Mouse (Mus musculus) heart, embryonic 16.5 days (tissue): ENCODE results near the gene Phb. TPM values are rescaled to one million over a fixed set of nuclear protein-coding genes. Genes with fewer than 3 reads are reported as not detected.
A peak's percentile ranks its signal among the peaks of the same experiment; 100 is the strongest.

Experiments used
- ATAC-seq: fragments of 200-750 bp; cut with Nextera tagmentation; replicated peaks from 2 replicates; pipeline ENCODE4 v1.8.0; 2017; ENCODE audit warnings: moderate number of reproducible peaks; ENCODE audit not compliant: insufficient read depth, low FRiP score; ENCODE audit errors: extremely low read depth
- H3K27ac ChIP-seq: fragments of 300-500 bp; sonication (generic); 2 replicates; pipeline ENCODE4 v1.5.1; 2014; ENCODE audit warnings: mild to moderate bottlenecking, low read length, control low read depth, moderate library complexity
- H3K27me3 ChIP-seq: fragments of 300-500 bp; sonication (generic); 2 replicates; pipeline ENCODE4 v1.6.1; 2014; ENCODE audit warnings: low read length, mixed read lengths; ENCODE audit not compliant: control insufficient read depth, insufficient read depth
- H3K36me3 ChIP-seq: fragments of 300-500 bp; sonication (generic); 2 replicates; pipeline ENCODE4 v1.6.1; 2014; ENCODE audit not compliant: control insufficient read depth, insufficient read depth
- H3K4me1 ChIP-seq: fragments of 300-500 bp; sonication (generic); 2 replicates; pipeline ENCODE4 v1.6.1; 2014; ENCODE audit warnings: low read length, mixed read lengths; ENCODE audit not compliant: control insufficient read depth, insufficient read depth
- H3K4me2 ChIP-seq: fragments of 300-500 bp; sonication (generic); 2 replicates; pipeline ENCODE4 v1.6.1; 2014; ENCODE audit warnings: low read depth, mild to moderate bottlenecking, control low read depth, low read length
- H3K4me3 ChIP-seq: fragments of 300-500 bp; sonication (generic); 2 replicates; pipeline ENCODE4 v1.5.1; 2014; ENCODE audit warnings: mild to moderate bottlenecking, control low read depth, low read length
- H3K9ac ChIP-seq: fragments of 300-500 bp; sonication (generic); 2 replicates; pipeline ENCODE4 v1.6.1; 2014; ENCODE audit warnings: low read length, control low read depth
- H3K9me3 ChIP-seq: fragments of 300-500 bp; sonication (generic); replicated peaks from 2 replicates; pipeline ENCODE4 v1.6.1; 2016; ENCODE audit warnings: low read length; ENCODE audit not compliant: control insufficient read depth
- WGBS: fragments of 180-500 bp; shearing (Covaris S2); extraction: QIAGEN DNeasy Blood & Tissue Kit; methylation state at CpG from one replicate; pipeline ENCODE4 v1.1.7; 2014; 5-methylcytosine and 5-hydroxymethylcytosine counted together
- polyA plus RNA-seq: library from polyadenylated mRNA; unstranded; fragments of >200 nt; fragmentation: Nextera tagmentation; extraction: Ambion mirVana; gene quantifications from 2 replicates; pipeline ENCODE4 v1.2.1, GENCODE M21; 2015

The Phb gene
- polyA plus RNA-seq, 1 experiment from 2014 or later: 306 TPM

GRCm38 (mm10) chr11:95698541-95698940 is 31.8 kb downstream of the Phb start:
- Histone ChIP-seq H3K4me1 (no peaks in the 10 kb centered on the region), H3K36me3 (no peaks in the 10 kb centered on the region), H3K27ac (no peak overlapping the region), H3K9me3 (no peaks in the 10 kb centered on the region), H3K9ac (no peak overlapping the region), H3K4me3 (no peak overlapping the region), H3K4me2 (no peak overlapping the region), H3K27me3 (no peaks in the 10 kb centered on the region)
- 81% methylated on average over 5 of the region's 5 CpGs for WGBS
- no peak for ATAC-seq

GRCm38 (mm10) chr11:95700778-95701739 is 34.3 kb downstream of the Phb start:
- ATAC-seq: no peak
- Histone ChIP-seq H3K4me2 (no peak overlapping the region), H3K4me1 (no peaks in the 10 kb centered on the region), H3K9me3 (no peaks in the 10 kb centered on the region), H3K9ac (no peak overlapping the region), H3K27ac (no peak overlapping the region), H3K36me3 (no peaks in the 10 kb centered on the region), H3K4me3 (no peak overlapping the region), H3K27me3 (no peaks in the 10 kb centered on the region)
- WGBS: 84% methylated on average over 13 of the region's 13 CpGs

DNA sequence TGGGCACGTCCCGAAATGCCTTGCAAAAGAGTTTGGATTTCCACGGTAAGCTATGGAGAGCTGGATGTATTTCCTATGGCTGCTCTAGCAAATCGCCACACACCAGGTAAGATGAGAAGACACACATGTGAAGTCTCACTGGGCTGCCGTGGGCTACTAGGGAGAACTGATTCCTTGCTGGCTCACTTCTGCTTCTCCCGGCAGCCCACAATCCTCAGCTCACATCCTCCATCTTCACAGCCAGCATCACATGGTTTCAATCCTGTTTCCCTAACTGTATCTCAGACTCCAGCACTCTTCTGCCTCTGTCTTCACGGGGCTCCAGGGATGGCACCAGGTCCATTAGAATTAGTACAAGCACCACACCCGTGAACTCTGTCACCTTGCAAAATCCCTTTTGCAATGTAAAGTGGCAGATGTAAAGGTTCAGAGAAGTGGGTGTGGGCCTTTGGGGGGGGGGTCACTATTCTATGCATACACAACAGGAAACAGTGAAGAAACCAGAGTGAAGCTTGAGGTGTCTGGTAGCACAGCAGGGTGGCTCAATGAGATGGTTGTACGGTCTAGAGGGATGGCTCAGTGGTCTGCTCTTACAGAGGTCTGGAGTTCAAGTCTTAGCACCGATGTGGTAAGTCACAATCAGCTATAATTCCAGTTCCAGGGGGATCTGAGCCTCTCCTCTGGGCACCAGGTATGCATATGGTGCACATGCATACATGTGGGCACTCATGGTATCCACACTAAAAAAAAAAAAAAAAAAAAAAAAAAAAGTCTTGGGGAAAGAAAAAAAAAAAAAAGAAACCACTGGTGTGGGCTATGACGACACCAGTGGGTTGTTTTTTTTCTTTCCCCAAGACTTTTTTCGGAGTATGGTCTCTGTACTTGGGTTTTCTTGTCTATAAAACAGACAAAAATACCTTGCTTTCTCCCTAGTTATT is 37.5 kb downstream of the Phb start:
- H3K36me3 ChIP-seq: no peaks in the 10 kb centered on the region
- no peak overlapping the region for H3K27ac ChIP-seq
- no peak overlapping the region for H3K4me3 ChIP-seq
- H3K27me3 ChIP-seq: no peaks in the 10 kb centered on the region
- H3K4me1 ChIP-seq: no peaks in the 10 kb centered on the region
- 85% methylated on average over 12 of the region's 12 CpGs for WGBS
- H3K9me3 ChIP-seq: no peaks in the 10 kb centered on the region
- no peak for ATAC-seq
- no peak overlapping the region for H3K4me2 ChIP-seq
- no peak overlapping the region for H3K9ac ChIP-seq

DNA sequence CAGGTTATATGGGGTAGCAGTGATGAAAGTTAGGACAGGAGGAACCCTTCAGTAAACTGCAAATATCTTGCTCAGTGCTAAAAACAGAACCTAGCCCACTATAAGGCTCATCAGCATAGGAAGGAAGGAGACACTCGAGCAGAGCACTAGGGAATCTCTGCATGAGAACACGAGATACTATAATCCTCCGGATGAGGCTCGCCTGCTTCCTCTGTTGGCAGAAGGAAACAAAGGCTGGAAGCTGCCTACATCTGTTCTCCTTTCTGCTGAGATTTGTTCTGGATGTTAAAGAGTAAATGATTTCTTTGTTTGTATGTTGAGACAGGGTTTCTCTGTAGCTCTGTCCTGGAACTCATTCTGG is 38.2 kb downstream of the Phb start:
- Histone ChIP-seq H3K27ac (no peak overlapping the region), H3K27me3 (no peaks in the 10 kb centered on the region), H3K36me3 (no peaks in the 10 kb centered on the region), H3K4me2 (no peak overlapping the region), H3K9ac (no peak overlapping the region), H3K4me1 (no peaks in the 10 kb centered on the region), H3K9me3 (no peaks in the 10 kb centered on the region), H3K4me3 (no peak overlapping the region)
- no peak for ATAC-seq
- 53% methylated on average over 4 of the region's 4 CpGs for WGBS

GRCm38 (mm10) chr11:95709534-95710040 is 42.8 kb downstream of the Phb start:
- Histone ChIP-seq H3K9ac (no peak overlapping the region), H3K4me2 (no peak overlapping the region), H3K9me3 (no peaks in the 10 kb centered on the region), H3K27ac (no peak overlapping the region), H3K4me3 (no peak overlapping the region), H3K36me3 (no peaks in the 10 kb centered on the region), H3K4me1 (peaks cover 11% of the 10 kb centered on the region), H3K27me3 (no peaks in the 10 kb centered on the region)
- no peak for ATAC-seq
- 91% methylated on average over 6 of the region's 6 CpGs for WGBS

GRCm38 (mm10) chr11:95710478-95710877 is 43.7 kb downstream of the Phb start:
- no peak overlapping the region for H3K27ac ChIP-seq
- no peak overlapping the region for H3K4me2 ChIP-seq
- no peak for ATAC-seq
- H3K9me3 ChIP-seq: no peaks in the 10 kb centered on the region
- no peak overlapping the region for H3K4me3 ChIP-seq
- peaks cover 14% of the 10 kb centered on the region for H3K4me1 ChIP-seq
- no peaks in the 10 kb centered on the region for H3K27me3 ChIP-seq
- H3K36me3 ChIP-seq: no peaks in the 10 kb centered on the region
- WGBS: 73% methylated on average over 7 of the region's 7 CpGs
- no peak overlapping the region for H3K9ac ChIP-seq

GRCm38 (mm10) chr11:95712085-95712562 is 45.4 kb downstream of the Phb start:
- Histone ChIP-seq H3K9me3 (no peaks in the 10 kb centered on the region), H3K27me3 (no peaks in the 10 kb centered on the region), H3K4me2 (peak overlapping the region; percentile 98), H3K27ac (peak overlapping the region; percentile 92), H3K4me3 (peak overlapping the region; percentile 97), H3K9ac (peak overlapping the region; percentile 97), H3K4me1 (peaks cover 14% of the 10 kb centered on the region), H3K36me3 (no peaks in the 10 kb centered on the region)
- WGBS: 15% methylated on average over 12 of the region's 12 CpGs
- no peak for ATAC-seq

GRCm38 (mm10) chr11:95712563-95713224 is 45.9 kb downstream of the Phb start, which contains the start of gene Zfp652:
Gene Zfp652, plus strand, starts transcription at chr11:95712673.
- under 1% methylated on average over 59 of the region's 103 CpGs for WGBS
- ATAC-seq: peak; percentile 88
- H3K4me3 ChIP-seq: peak within 1 kb of the TSS; percentile 97
- peak within 1 kb of the TSS; percentile 97 for H3K9ac ChIP-seq
- no peaks in the 10 kb centered on the region for H3K36me3 ChIP-seq
- no peaks in the 10 kb centered on the region for H3K27me3 ChIP-seq
- H3K4me2 ChIP-seq: peak within 1 kb of the TSS; percentile 98
- H3K4me1 ChIP-seq: peaks cover 14% of the 10 kb centered on the region
- H3K9me3 ChIP-seq: no peaks in the 10 kb centered on the region
- peak within 1 kb of the TSS; percentile 92 for H3K27ac ChIP-seq
